Mouse (Mus musculus) embryo, embryonic 9.5 days (tissue): ENCODE data around the gene Flna.

Source experiments
- DNase-seq: peaks from one replicate; pipeline ENCODE4 v3.0.0-alpha.2; 2017; ENCODE audit errors: extremely low spot score

Gene Flna

DNA sequence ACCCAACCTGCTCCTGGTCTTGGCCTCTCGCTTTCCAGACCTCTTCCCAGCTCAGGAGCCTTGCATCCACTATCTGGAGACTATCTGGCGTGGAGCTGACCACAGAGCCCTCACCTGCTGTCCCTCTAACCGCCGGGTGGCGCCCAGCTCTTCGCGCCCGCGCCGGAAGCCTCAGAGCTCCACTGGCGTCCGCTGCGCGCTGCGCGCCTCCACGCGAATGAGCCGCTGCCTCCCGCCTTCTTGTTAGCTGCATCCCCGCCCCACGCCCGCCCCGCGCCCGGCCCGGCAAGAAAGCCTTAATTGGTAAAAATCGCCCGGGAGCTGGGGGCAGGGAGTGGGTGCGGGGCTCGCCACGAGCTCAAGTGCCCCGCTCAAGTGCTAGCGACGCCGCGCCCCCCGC lies at the start of gene Flna:
TSS of gene Flna (minus strand) at position 206 of the 400 bp plus-strand sequence.
- peak; percentile 54 for DNase-seq

DNA sequence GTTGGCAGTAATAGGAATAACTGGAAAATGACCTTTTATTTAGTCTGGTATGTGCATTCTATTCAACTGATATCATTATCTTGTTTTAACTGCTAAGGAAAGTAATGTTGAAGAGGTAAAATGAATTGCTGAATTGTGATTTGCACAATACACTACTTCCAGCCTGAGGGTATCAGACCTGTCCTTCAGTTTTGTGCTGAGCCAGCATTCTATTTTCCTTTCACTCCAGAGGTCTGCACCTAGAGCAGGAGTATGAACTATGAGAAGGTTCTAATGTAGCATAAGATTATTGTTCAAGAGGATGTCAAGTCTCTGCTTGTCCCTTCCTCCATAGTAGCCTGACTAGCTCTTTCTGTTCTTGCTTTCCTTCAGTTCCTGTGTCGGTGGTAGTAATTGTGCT lies 48.7 kb upstream of the Flna start:
- DNase-seq, result no peak

DNA sequence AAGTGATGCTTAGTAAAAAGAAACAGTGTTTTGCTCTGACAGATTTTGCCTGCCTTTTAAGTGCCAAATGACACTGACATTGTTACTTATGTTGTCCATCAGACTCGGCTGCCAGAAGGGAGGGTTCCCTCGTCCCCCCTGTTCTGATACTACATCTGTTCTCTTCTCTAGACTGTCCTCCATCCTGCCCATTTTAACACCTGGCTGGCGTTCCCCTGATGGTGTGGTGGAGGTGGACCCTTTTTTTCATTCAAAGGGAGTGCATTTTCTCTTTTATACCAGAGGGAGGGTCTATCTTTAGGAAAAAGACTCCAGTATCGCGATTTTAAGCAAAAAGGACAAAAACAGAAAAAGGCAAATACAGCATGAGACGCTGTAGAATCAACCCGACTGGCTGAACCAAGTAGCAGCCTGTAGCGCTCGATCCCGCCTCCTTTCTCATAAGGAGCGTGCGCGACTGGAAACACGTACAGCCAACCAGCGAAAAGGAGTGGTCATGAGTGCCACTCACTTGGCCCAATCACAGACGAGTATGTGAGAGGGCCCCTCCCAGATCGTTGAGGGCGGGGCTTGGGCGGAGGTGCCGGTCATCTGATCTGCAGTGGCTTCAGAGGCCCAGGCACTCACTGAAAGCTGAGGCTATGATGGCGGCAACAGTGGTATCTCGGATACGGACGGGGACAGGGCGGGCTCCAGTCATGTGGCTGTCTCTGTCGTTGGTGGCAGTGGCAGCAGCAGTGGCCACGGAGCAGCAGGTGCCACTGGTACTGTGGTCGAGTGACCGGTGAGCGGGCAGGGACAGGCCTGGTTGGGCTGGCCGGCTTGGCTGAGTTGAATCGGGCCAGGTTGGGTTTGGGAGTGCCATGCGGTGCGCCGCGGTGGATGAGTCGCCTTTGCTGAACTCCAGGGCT lies 47.2 kb upstream of the Flna start, which contains the start of gene Atp6ap1:
TSS of gene Atp6ap1 (plus strand) at position 560 of the 911 bp plus-strand sequence.
- DNase-seq, result peak; percentile 91

DNA sequence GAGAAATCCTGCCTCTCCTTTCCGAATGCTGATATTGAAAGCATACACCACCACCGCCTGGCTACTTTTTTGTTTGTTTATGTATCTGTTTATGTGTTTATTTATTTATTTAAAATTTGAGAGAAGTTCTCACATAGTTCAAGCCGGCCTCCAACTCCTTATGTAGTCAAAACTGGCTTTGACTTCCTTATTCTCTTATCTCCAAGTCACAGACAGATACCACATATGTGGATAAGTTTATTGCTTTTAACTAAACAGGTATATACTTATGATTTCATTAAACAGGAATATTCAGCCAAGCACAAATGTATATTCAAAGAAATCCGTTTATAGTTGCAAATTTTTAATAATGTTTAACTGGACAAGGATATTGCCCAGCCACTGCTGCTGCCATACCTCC lies 43.8 kb upstream of the Flna start:
- DNase-seq, result no peak

DNA sequence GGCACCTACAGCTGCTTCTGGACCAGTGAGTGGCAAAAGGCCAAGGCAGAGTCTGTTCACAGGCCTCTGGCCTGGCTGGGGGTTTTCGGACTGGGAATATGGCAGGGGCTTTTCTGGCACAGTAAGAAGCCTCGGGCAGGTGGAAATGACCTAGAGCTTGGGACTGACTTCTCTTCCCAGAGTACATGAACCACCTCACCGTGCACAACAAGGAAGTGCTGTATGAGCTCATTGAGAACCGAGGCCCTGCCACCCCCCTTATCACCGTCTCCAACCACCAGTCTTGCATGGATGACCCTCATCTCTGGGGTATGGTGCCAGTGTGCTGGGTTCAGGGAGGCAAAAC lies 33.4 kb upstream of the Flna start:
- DNase-seq, result no peak

DNA sequence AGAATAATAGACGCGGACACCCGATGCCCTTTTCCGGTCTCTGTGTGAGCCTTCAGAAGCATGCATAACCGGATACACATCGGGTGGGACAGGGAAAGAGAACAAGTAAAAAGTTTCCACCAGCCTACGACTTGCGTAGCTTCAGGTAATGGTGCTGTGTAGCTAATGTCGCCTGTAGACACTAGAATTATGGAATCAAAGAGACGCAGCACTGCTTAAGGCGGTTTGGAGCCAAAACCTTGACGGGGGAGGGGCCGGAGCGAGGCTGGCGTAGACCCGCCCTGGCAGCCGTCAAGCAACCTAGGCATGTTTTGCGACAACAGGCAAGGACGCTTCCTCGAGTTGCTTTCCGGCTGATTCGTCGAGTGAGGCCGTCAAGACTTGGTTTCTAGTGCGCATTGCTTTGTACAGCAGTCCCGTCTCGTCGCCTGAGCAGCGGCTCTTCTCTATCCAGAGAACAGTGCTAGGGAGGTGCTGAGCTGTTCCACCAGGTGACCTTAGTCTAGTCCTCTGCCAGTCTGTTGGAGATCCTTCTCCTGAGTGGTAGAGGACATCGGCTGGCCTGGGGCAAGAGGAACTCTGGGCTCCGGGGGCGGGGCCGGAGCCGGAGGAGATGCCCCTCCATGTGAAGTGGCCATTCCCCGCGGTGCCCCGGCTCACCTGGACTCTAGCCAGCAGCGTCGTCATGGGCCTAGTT lies 32.9 kb upstream of the Flna start:
- peak; percentile 73 for DNase-seq

DNA sequence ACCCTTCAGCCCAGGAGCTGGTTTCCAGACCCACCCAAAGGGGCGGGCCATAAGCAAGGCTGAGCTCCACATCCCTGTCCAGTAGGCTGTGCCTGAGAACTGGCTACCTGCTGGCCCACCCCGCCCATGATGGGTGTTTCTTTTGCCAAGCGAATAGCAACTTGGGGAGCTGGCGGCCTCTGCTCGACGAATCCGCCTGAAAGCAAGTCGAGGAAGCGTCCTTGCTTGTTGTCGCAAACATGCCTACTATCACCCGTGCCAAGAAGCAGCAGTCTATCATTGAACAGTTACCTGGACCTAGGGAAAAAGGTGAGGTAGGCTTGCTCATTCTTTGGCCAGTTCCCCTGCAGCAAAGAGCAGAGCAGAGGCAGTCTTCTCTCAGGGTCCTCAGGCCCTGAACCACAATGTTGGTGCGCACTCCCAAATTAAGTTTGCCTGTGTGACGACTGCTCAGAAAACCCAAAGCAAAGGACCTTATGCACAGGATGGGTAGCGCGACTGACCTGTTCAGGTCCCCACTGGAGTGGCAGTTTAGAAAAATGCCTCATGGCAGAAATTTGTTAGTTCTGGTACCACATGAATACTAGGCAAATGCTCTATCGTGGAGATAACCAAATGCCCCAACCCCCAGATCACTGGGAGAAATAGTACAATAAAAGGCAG lies 32.2 kb upstream of the Flna start, which contains the start of the genes Taz and Dnase1l1:
TSS of gene Taz (plus strand) at position 181 of the 663 bp plus-strand sequence.
TSS of gene Dnase1l1 (minus strand) at position 606 of the 663 bp plus-strand sequence.
- DNase-seq, result peak; percentile 57

DNA sequence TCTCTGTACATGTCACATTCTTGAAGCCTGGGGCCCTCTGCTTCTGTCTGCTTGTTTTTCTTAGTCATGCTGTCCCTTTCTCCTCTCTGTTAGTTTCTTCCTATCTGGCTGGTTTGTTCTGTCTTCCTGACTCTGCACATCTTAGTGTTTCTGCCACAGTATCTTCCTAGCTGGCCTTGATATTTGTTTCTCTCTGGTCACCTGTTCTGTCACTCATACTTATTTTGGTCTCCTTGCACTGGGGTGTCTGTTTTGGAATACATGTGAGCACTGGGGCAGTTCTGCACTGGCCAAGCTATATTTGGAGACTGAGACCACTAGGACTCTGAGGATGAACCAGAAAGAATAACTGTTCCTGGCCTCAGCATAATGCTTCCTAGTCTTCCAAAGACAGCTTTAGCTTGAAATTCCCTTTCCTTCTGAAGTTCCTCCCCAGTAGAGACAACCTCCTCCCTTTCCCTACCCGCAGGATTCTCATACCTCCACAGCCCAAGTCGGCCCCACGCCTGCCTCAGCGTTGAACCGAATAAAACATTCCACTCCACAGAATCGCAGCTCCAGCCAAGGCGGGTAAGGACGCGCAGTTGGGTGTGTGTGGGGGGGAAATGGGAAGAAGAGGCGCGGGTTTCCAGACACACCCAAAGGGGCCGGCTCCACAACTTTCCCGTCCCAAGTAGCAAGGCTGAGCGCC lies 31.6 kb upstream of the Flna start:
- no peak for DNase-seq

DNA sequence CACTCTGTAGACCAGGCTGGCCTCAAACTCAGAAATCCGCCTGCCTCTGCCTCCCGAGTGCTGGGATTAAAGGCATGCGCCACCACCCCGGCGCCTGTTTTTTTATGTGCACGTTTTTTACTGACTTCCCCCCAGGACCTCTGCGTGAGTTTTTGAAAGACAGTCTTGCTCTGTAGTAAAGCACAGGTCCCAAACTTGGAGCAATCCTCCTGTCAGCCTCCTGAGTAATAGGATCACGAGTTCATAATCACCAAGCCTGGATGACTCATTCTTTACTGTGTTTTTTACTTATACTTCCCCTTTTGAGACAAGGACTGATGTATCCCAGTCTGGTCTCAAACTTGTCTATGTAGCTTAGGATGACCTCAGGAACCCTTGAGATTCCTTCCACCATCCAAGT lies 28.3 kb upstream of the Flna start:
- no peak for DNase-seq

DNA sequence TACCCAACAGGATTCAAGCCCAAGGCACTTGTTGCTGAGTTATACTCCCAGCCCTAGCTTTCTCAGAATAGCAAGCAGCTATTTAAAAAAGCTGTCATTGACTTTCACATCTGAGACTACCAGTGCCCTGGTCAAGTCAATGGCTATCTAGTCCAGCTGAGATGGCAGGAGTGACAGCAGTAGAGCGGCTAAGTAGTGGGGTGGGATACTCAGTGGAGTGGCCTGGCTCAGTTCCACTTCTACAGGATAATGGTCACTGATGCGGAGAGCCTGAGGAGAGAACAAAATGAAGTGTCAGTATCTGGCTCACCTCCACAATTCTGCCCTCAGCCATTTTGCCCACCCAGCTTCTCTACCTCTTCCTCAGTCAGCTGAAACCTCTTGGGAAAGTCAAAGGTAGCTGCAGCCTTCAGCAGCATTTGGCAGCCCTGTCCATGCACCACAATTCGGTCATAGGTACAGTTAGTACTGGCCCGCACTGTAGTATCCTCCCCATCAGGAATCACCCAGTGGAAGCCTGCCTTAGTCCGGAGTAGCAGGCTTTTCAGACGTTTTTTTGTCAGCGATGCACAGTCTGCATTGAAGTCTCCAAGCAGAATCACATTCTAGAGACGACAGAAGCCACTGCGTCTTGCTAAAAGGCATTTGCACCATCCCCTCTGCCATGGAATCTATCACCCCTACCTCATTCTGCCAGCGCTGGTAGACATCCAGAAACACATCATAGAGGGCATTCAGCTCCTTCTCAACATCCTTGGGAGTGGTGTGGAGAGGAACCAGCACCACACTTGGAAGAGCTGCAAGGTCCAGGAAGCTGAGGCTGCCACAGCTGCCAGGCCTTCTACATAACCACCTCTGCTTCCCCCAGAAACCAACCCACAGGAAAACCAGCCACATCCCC lies 24.1 kb upstream of the Flna start:
- DNase-seq, result peak; percentile 40

DNA sequence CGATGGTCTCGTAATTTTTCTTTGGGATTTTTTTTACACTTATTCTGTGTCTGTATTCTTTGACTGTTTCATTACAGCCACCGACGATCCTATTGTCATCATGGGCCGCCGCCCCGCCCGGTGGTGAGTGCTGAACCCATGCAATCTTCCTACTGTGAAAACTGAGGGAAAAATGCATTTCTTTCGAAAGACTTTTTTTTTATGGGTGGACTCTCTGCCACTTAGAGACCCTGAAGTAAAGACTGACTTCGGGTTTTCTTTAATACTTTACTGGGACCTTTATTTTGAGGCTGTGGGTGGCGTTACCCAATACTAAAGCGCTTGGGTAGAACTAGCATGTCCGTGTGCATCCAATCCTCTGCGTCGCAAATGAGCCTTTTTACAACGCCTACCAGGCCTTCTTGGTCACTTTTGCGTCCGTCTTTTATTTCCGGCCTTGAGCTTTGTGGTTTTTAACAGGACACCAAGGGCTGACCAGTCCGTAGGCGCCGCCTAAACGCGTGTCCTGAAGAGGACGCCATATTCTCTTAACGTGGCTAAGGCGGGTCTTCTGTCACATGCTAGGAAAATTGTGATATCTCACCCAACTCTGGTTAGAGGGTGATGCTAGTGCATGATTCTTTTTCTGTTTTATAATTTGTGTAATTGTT lies 21.4 kb upstream of the Flna start:
- DNase-seq, result peak; percentile 40

DNA sequence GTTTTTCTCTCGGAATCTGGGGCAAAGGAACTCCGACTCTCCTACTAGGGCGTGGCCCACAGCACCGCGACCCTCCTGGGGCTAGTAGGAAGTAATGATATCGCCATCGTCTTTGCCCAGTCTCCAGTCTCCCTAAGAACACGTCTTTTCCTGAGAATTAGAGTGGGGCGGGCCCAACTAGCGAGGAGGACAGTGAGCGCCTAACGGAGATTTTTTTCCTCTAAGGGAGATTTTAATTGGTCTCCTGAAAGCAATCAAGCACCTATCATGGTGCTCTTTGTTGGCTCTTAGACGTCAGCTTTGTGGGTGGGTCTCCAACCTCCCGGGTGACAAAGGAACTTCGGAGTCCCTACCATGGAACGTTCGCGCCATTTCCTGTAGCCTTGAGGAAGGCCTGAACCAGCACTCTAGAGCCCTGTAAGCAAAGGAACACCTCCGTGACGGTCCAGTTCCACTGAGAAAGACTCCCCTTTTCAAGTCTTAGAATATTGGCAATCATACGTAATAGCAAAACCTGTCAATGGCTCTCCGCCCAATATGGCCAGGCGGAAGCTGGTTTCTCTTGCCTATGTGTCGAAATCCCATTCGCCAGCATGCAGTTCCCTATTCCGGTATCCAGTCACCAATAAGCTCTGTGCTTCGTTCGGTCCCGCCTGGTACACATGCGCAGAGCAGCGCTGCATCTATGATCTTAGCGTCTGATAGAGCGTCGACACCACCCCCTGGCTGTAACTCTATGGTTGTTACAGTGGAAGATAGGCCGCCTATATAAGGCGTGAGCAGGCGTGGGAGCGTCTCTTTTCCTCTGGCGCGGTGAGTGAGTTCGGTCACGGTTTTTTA lies 20.7 kb upstream of the Flna start, which contains the start of gene Rpl10:
TSS of gene Rpl10 (plus strand) at position 751 of the 840 bp plus-strand sequence.
- peak; percentile 88 for DNase-seq

DNA sequence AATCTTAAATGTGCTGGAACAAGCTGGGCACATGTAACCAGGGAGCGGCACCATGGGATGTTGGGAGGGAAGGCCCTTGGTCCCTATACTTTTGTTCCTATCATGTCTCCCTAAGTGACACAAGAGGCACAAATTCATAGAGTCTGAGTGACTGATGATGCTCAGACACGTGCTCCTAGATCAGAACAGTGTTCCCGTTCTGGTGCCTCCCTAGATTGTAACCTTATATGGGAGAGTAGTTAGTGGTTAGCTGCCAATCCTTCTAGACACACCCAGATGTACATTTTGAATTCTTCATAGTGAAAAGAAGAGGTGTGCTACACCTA lies 20.1 kb upstream of the Flna start:
- DNase-seq, result no peak

DNA sequence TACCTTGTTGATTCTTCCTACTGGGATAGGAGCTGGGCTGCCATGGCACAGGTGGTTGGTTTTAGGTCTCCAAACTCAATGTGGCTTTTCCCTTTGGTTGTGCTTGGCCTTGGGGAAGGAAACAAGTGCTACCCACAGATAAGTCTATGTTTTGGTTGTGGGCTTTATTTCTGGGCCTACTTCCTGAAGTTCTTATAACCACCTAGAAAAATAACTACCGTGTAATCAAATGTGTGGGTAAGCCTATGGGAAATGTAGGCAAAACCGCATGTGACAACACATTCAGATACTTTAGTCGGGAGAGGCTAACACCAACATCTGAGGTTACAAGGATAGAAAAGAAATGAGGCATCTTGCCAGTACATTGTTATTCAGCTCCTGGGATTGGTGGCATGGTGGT lies 8.1 kb upstream of the Flna start:
- no peak for DNase-seq

DNA sequence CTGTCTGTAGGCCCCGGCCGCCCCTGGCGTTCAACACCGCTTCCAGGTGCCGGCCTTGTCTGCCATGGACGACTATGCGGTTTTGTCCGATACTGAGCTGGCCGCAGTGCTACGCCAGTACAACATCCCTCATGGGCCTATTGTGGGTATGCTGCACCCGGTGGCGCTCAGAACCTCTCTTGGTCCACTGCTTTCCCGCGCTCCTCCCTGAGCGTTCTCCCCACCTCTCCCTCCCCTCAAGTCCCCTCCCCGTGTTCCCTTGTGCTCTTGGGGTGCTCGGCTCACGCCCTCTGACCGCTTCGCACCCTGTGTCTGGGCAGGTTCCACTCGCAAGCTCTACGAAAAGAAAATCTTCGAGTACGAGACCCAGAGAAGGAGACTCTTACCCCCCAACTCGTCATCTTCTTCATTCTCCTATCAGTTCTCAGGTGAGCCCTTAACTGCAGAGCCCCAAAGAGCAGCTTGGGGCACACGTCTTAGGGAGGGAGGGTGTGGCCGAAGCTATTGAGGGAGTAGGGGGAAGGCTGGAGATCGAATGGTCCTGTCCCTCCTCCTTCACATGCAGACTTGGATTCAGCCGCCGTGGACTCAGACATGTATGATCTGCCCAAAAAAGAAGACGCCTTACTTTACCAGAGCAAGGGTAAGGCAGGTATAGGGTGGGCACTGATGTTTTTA lies 5.4 kb upstream of the Flna start:
- DNase-seq, result no peak

DNA sequence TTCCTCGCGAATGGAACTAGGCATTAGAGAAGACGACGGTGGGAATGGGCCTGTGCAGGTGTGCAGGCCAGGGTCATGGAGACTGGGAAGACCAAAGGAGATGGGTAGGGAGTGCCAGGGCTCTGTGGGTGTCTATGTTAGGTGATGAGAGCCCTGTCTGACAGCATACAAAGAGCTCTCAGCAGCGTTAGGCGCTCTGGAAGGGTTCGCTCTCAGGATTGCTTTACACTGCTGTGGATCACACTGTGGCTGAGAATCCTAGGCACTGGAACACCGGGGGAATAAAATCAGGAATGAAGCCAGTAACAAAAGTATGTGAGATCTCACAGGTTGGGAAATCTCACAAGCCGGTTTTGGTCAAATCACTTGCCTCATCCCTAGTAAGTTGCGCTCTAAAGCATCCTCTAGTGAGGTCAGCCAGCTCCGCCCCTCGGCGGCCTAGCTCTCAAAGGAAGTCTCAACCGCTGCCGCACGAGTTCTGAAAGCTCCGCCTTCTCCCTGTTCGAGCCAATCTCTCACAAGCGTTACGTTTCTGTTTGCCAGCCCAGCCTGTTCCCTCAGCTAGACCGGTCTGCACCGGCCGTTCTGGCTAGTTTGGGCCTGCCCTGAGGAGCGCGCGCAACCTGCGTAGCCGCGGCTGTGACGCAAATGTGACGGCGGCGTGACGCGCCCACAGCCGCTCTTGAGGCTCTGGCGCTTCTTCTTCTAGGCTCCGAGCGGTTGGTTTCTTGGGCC lies 4.7 kb upstream of the Flna start, which contains the start of gene Emd:
TSS of gene Emd (plus strand) at position 535 of the 735 bp plus-strand sequence.
- peak; percentile 82 for DNase-seq

DNA sequence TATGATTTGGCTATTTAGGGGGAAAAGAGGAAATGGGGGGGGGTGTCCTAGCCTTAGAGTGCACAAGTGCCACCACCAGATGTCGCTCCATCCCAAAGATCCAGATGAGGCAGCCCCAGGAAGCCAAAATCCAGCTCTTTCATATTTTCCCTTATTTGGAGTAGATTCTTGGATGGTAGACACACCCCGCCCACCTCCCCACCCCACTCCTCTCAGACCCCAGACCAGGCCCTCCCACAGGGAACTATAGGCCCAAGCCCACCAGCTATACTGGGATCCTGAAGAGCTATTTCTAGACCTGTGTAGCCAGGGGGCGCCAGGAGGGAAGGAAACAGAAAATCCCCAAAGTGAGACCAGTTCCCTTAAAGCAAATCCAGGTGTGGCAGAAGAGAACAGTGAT lies 969 bp downstream of the Flna start:
- DNase-seq, result peak; percentile 59

DNA sequence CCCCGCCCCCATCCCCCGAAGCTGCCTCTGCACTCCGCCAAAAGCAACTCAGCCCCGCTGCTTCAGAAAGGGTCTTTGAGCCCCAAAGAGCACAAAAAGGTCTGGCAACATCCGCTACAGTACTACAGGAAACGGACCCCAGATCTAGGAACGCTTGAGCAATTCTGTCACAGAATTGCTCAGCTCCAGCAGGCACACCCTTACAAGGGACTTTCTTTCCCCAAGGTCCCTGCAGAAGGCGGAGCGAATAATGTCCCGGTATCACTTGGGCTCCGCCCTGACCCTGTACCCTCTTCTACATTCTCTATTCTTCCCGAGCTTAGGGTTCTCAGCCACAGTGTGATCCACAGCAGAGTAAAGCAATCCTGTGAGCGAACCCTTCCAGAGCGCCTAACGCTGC lies 2.9 kb downstream of the Flna start:
- no peak for DNase-seq
